Mouse (Mus musculus): ENCODE data around the gene Ropn1l.

GRCm38 (mm10) chr15:31456381-31456780, 2.8 kb upstream of the Ropn1l start:
- no peak for TF ChIP-seq CTCF (IDR thresholded peaks at IDR 0.05; ENCODE audit: control insufficient read depth, insufficient read depth, insufficient replicate concordance, low read depth, low read length)
- TF ChIP-seq POLR2A (IDR thresholded peaks at IDR 0.05; ENCODE audit: control insufficient read depth, low read depth, low read length) = no peak
